Mouse (Mus musculus) stomach, postnatal 0 days (tissue): ENCODE data around the gene Ctdnep1.
A peak's percentile ranks its signal among the peaks of the same experiment; 100 is the strongest.

Experiments used
- CTCF ChIP-seq: IDR thresholded peaks from 2 replicates; pipeline ENCODE4 v1.5.1; 2016; ENCODE audit warnings: antibody characterized with exemption, low read depth, mild to moderate bottlenecking, moderate library complexity
- EP300 ChIP-seq: optimal IDR thresholded peaks from 2 replicates; pipeline ENCODE3; 2016; ENCODE audit warnings: antibody characterized with exemption

GRCm38 (mm10) chr11:69956218-69956617, 24.7 kb upstream of the Ctdnep1 start:
- TF ChIP-seq CTCF (peak; percentile 40), EP300 (no peak)
